Comparison of ENCODE assay signal across 45 mouse cellular contexts in the genomic region with DNA sequence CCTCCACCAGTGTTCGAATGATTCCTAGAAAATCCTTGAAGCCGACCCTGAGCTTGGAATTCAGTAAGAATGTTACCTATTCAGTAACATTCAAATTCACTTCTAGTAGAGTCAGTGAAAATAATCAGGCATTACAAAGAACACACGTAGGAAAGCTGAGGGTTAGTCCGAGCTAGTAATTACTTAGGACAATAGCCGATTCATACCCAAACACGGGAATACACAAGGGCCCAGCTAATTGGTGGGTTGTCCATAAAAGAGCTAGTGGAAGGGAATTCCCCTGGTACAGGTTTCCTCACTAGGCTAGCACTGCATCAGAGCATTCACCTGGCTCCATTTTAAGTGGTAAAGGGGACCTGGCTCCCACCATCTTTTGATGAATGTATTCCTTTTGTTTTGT. TPM values are rescaled to one million over a fixed set of nuclear protein-coding genes. Genes with fewer than 3 reads are reported as not detected.
"Had no signal": no experiment of that assay in that cellular context is flagged by ENCODE, and none has a peak within 500 bp of the region (broad histone marks: within the 10 kb centered on the region; RNA-seq: fewer than 3 reads in every experiment).

No protein-coding gene starts in this region.

- ATAC-seq: liver, embryonic 12.5 days; liver, postnatal 0 days; lung, postnatal 0 days; midbrain, embryonic 13.5 days; midbrain, embryonic 15.5 days; midbrain, embryonic 16.5 days had no signal

- DNase-seq: left cerebral cortex, postnatal 4 days; liver; liver, embryonic 13.5 days; liver, postnatal 0 days; lung, adult 18-20 months; lung, adult 2 months; lung, embryonic 14.5 days; lung, postnatal 10 days; lung, postnatal 14 days; lung, postnatal 36 days; lung, postnatal 4 days; midbrain, embryonic 14.5 days had no signal

- H3K9ac ChIP-seq: limb, embryonic 12.5 days; limb, embryonic 13.5 days; limb, embryonic 15.5 days; liver, embryonic 12.5 days; liver, embryonic 13.5 days; liver, embryonic 14.5 days; liver, embryonic 15.5 days; liver, postnatal 0 days; lung, embryonic 14.5 days; lung, embryonic 15.5 days; midbrain, embryonic 12.5 days; midbrain, embryonic 13.5 days; midbrain, embryonic 15.5 days; neural tube, embryonic 12.5 days; neural tube, embryonic 13.5 days had no signal

- H3K4me2 ChIP-seq: limb, embryonic 12.5 days; limb, embryonic 13.5 days; limb, embryonic 15.5 days; liver, embryonic 11.5 days; liver, embryonic 12.5 days; liver, embryonic 13.5 days; liver, embryonic 15.5 days; lung, embryonic 14.5 days; lung, embryonic 15.5 days; midbrain, embryonic 11.5 days; midbrain, embryonic 12.5 days; midbrain, embryonic 13.5 days; midbrain, embryonic 15.5 days; neural tube, embryonic 12.5 days; neural tube, embryonic 13.5 days had no signal

- H3K4me3 ChIP-seq: limb, embryonic 12.5 days; limb, embryonic 13.5 days; limb, embryonic 15.5 days; liver, embryonic 12.5 days; liver, embryonic 13.5 days; liver, embryonic 15.5 days; lung, embryonic 15.5 days; megakaryocyte, embryonic 14.5 days; midbrain, embryonic 10.5 days; midbrain, embryonic 12.5 days; midbrain, embryonic 13.5 days; midbrain, embryonic 15.5 days; myocyte; neural tube, embryonic 12.5 days; neural tube, embryonic 13.5 days had no signal

- H3K27ac ChIP-seq: limb, embryonic 12.5 days; limb, embryonic 13.5 days; limb, embryonic 15.5 days; liver, embryonic 12.5 days; liver, embryonic 13.5 days; liver, embryonic 14.5 days; liver, embryonic 15.5 days; lung, embryonic 15.5 days; macrophage; midbrain, embryonic 10.5 days; midbrain, embryonic 12.5 days; midbrain, embryonic 13.5 days; midbrain, embryonic 15.5 days; neural tube, embryonic 12.5 days; neural tube, embryonic 13.5 days had no signal

- H3K4me1 ChIP-seq: limb, embryonic 12.5 days; limb, embryonic 15.5 days; midbrain, embryonic 12.5 days; neural tube, embryonic 12.5 days had no signal

- H3K36me3 ChIP-seq: limb, embryonic 12.5 days; limb, embryonic 15.5 days; liver, embryonic 13.5 days; liver, embryonic 15.5 days; lung, embryonic 15.5 days; midbrain, embryonic 10.5 days; midbrain, embryonic 12.5 days; midbrain, embryonic 15.5 days; neural tube, embryonic 12.5 days had no signal

- H3K9me3 ChIP-seq: limb, embryonic 12.5 days; limb, embryonic 15.5 days; liver, embryonic 12.5 days; liver, embryonic 13.5 days; liver, embryonic 15.5 days; lung, embryonic 15.5 days; midbrain, embryonic 12.5 days; midbrain, embryonic 13.5 days; midbrain, embryonic 15.5 days; neural tube, embryonic 12.5 days; neural tube, embryonic 13.5 days had no signal

- H3K27me3 ChIP-seq: limb, embryonic 12.5 days; limb, embryonic 13.5 days; limb, embryonic 15.5 days; liver, embryonic 12.5 days; liver, embryonic 13.5 days; liver, embryonic 15.5 days; lung, embryonic 15.5 days; megakaryocyte, embryonic 14.5 days; midbrain, embryonic 12.5 days; midbrain, embryonic 13.5 days; midbrain, embryonic 15.5 days; neural tube, embryonic 12.5 days; neural tube, embryonic 13.5 days had no signal

RNA-seq across cellular contexts. Expression of gene Trim75, which starts 35.5 kb away (rescaled TPM):
- total RNA-seq: left cerebral cortex, postnatal 10 days; left cerebral cortex, postnatal 14 days; left cerebral cortex, postnatal 25 days; left cerebral cortex, postnatal 36 days; left cerebral cortex, postnatal 4 days; liver, adult 2 months; megakaryocyte, adult 5-6 weeks; megakaryocyte-erythroid progenitor cell, adult 5-6 weeks; midbrain, postnatal 0 days; monocyte, adult 5-6 weeks had no signal
- polyA plus RNA-seq: limb, embryonic 11.5 days; limb, embryonic 12.5 days; limb, embryonic 13.5 days; liver, adult 2 months; liver, embryonic 11.5 days; liver, embryonic 12.5 days; liver, embryonic 13.5 days; liver, embryonic 14.5 days; liver, embryonic 15.5 days; liver, embryonic 16.5 days; liver, postnatal 0 days; lung, adult 2 months; lung, embryonic 14.5 days; lung, embryonic 15.5 days; lung, embryonic 16.5 days; lung, postnatal 0 days; macrophage; midbrain, embryonic 10.5 days; midbrain, embryonic 11.5 days; midbrain, embryonic 12.5 days; midbrain, embryonic 13.5 days; myocyte; neural tube, embryonic 11.5 days had no signal
